7 mouse cellular contexts compared by ENCODE assay signal in genomic region chr4:108869730-108870374, GRCm38 (mm10). TPM values are rescaled to one million over a fixed set of nuclear protein-coding genes. Genes with fewer than 3 reads are reported as not detected.
DNase-seq lines count a peak whose midpoint lies in the region; ATAC-seq lines count a peak whose summit lies in the region.

No protein-coding gene starts in this region.

- peak; percentile 83 for ATAC-seq in megakaryocyte-erythroid progenitor cell, adult 5-6 weeks (replicated peaks; ENCODE audit: low FRiP score, low TSS enrichment, poor library complexity, severe bottlenecking)

- DNase-seq in ZHBTc4 (ENCODE audit: low read depth, low spot score): peak; percentile 92
- peak; percentile 97 for DNase-seq in cerebellum, postnatal 14 days
- peak; percentile 41 to 85 for DNase-seq in frontal cortex, postnatal 14 days (ENCODE audit: low spot score in 2 of 2)
- DNase-seq in hindlimb bud, embryonic 11.5 days (ENCODE audit: extremely low spot score, low read depth, low spot score): peak; percentile 86
- peak; percentile 89 to 98 for DNase-seq in left cerebral cortex, adult 18-20 months (ENCODE audit: low spot score in 2 of 2)
- peak; percentile 82 for DNase-seq in right cerebral cortex, postnatal 25 days

RNA-seq across cellular contexts. Expression of gene Rab3b, which starts 9.0 kb away (rescaled TPM):
- 10 to 100 TPM; 87.8 to 89.9 TPM for total RNA-seq in left cerebral cortex, adult 18-20 months (2021)
- not detected in 2 replicates for total RNA-seq in megakaryocyte-erythroid progenitor cell, adult 5-6 weeks (2014; fragmentation: Nextera tagmentation)
- total RNA-seq in megakaryocyte-erythroid progenitor cell, adult 5-6 weeks (2017): not detected in 2 replicates

RNA-seq across cellular contexts. Expression of gene A730015C16Rik, which starts 21.4 kb away (rescaled TPM):
- total RNA-seq in left cerebral cortex, adult 18-20 months (2021): not detected
- not detected in 2 replicates for total RNA-seq in megakaryocyte-erythroid progenitor cell, adult 5-6 weeks (2014; fragmentation: Nextera tagmentation)
- 0.42 TPM in 1 of 2 replicates, not detected in the other for total RNA-seq in megakaryocyte-erythroid progenitor cell, adult 5-6 weeks (2017)

RNA-seq across cellular contexts. Expression of gene Kti12, which starts 22.3 kb away (rescaled TPM):
- 10 to 100 TPM; 18.4 TPM for total RNA-seq in left cerebral cortex, adult 18-20 months (2021)
- total RNA-seq in megakaryocyte-erythroid progenitor cell, adult 5-6 weeks (2014; fragmentation: Nextera tagmentation): 64.5 and 71.6 TPM in 2 replicates
- total RNA-seq in megakaryocyte-erythroid progenitor cell, adult 5-6 weeks (2017): 30.7 and 50.8 TPM in 2 replicates

RNA-seq across cellular contexts. Expression of gene Txndc12, which starts 35.5 kb away (rescaled TPM):
- total RNA-seq in left cerebral cortex, adult 18-20 months (2021): 10 to 100 TPM; 39.6 to 44.2 TPM
- total RNA-seq in megakaryocyte-erythroid progenitor cell, adult 5-6 weeks (2014; fragmentation: Nextera tagmentation): 19.7 and 20.8 TPM in 2 replicates
- 18.3 and 56.6 TPM in 2 replicates for total RNA-seq in megakaryocyte-erythroid progenitor cell, adult 5-6 weeks (2017)

RNA-seq across cellular contexts. Expression of gene Btf3l4, which starts 36.4 kb away (rescaled TPM):
- 10 to 100 TPM; 85.6 to 91.5 TPM for total RNA-seq in left cerebral cortex, adult 18-20 months (2021)
- 55.3 and 67.7 TPM in 2 replicates for total RNA-seq in megakaryocyte-erythroid progenitor cell, adult 5-6 weeks (2014; fragmentation: Nextera tagmentation)
- total RNA-seq in megakaryocyte-erythroid progenitor cell, adult 5-6 weeks (2017): 61.7 and 80.3 TPM in 2 replicates

Comparison
In these comparisons a context has a peak if more than half of its experiments do, and no peak if none do; other contexts are left out.
1. Peak in every context shown above with its lines: DNase-seq and ATAC-seq.
2. RNA of gene Rab3b, which starts 9.0 kb away (total RNA-seq): 87.8 to 89.9 TPM in left cerebral cortex, adult 18-20 months; not detected in megakaryocyte-erythroid progenitor cell, adult 5-6 weeks; every median in the first group is over 10 times any median in the second.